Mouse (Mus musculus) liver, postnatal 0 days (tissue): ENCODE data around the gene Fkbp11.

ENCODE experiments used
- CTCF ChIP-seq: sonication (generic); IDR thresholded peaks from 2 replicates; pipeline ENCODE4 v1.5.1; 2016; ENCODE audit warnings: antibody characterized with exemption, low read depth
- EP300 ChIP-seq: IDR thresholded peaks from 2 replicates; pipeline ENCODE4 v1.6.1; 2016; ENCODE audit warnings: antibody characterized with exemption, low read depth, mild to moderate bottlenecking

DNA sequence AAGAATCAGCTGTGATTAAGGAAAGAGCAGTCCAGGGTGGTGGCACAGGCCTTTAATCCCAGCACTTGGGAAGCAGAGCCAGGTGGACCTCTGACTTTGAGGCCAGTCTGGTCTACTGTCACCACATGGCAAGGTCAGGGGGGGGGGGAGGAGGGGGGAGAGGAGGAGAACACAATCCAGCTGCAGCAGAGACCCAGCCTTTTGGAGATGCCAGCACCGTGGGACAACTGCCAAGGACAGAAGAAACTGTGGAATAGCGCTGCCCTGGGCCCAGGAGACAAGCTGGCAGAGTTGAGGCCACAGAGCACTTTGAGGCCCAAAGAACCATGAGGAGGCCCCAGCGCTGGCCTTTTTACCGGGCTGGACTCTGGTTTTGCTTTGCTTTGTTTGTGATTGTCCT lies 37.9 kb upstream of the Fkbp11 start:
- TF ChIP-seq CTCF (no peak), EP300 (no peak)
